Mouse (Mus musculus) CH12.LX (cell line): Measurements from ENCODE around the gene Aldh2.

ENCODE experiments used
- CTCF ChIP-seq, 2 experiments: IDR thresholded peaks in 1 of 2; conservative IDR thresholded peaks in 1 of 2; 2 replicates each; pipeline ENCODE4 v1.5.1; 2011 to 2012; ENCODE audit warnings: low read depth in 2 of 2, low read length in 2 of 2, improper control_type of control experiment in 1 of 2, inconsistent platforms in 1 of 2, mild to moderate bottlenecking in 1 of 2, moderate library complexity in 1 of 2
- JUN ChIP-seq: IDR thresholded peaks from 2 replicates; pipeline ENCODE4 v1.6.1; 2011; ENCODE audit warnings: low read depth, mild to moderate bottlenecking, low read length, improper control_type of control experiment, moderate library complexity; ENCODE audit not compliant: insufficient read depth

GRCm38 (mm10) chr5:121621102-121621501 is 27.5 kb upstream of the Aldh2 start:
- no peak for TF ChIP-seq JUN
- no peak for TF ChIP-seq CTCF (conservative IDR thresholded peaks at IDR 0.05 in 1 of 2, IDR thresholded peaks at IDR 0.05 in 1 of 2; ENCODE audit: low read depth in 2 of 2, low read length in 2 of 2)
